Mouse (Mus musculus) A20 (cell line): Measurements from ENCODE around the gene Tmem198.

ENCODE experiments used
- DNase-seq: peaks from one replicate; pipeline ENCODE4 v3.0.0-alpha.2; 2011; ENCODE audit warnings: low read depth, low spot score

Gene Tmem198

DNA sequence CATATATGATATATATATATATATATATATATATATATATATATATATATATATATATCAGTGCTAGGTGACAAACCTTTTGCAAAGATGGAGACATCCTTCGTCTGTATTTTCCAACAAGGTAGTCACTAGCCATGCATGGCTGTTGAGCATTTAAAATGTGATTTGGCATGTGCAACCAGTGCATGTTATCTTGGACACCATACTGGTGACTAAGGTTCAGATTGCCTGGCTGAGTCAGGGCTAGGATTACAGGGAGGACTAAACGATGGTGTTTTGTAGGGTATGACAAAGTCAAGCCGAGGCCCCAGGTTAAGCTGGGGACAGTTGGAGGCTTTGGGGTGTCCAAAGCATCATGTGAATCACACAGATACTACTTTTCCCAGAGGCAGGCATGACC is 23.9 kb upstream of the Tmem198 start:
- DNase-seq = no peak

GRCm38 (mm10) chr1:75455948-75456347 is 23.4 kb upstream of the Tmem198 start:
- no peak for DNase-seq

DNA sequence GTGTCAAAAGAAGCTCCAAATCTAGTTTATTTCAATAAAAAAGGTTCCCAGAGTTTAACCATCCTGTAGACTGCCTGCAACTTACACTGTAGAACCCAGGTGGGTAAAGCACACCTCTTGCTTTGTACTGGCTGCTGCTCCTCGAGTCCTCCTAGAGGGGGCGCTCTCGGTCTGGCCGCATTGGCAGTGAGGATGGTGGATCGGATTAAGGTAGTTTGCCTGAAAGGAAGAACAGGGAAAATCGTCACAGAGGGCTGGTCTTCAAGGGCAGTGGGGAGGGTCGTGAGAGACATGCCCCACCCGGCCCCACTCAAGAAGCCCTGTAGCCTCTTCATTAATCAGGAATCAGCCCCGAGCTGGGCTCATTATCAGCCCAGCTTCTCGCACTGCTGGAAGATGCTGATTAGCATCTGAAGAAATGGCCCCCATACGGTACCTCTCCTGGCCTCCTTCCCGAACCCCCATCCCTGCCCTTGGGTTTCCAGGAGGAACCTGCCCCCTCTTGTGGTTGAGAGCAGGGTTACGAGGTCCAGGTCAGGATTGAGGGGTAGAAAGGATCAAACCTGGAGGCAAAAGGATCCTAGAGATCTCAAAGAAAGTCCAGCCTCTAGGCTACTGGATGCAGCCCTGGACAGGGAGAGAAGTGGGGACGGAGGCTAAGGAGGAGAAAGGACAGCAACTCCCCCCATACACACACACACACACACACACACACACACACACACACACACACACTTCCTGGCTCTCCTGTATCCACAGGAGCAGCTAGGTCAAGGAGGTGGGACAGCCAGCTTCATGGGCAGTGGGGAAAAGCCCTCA is 22.4 kb upstream of the Tmem198 start:
- DNase-seq = peak; percentile 35

DNA sequence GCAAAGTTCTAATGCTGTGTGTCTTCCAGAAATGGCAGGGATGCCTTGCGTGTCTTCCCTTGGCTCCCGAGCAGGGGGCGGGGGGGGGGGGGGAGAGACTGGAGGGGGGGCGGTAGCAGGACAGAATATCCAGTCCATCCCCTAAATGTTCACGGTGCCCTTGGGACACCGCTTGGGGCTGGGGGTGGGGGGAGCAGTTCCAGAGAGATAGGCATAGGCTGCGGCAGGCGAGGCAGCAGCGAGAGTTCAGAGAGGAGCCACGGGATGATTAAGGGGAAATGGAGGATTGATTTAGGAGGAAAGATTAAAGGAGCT is 21.7 kb upstream of the Tmem198 start:
- no peak for DNase-seq

GRCm38 (mm10) chr1:75458025-75458788 is 21.1 kb upstream of the Tmem198 start:
- no peak for DNase-seq

GRCm38 (mm10) chr1:75458789-75459684 is 20.3 kb upstream of the Tmem198 start:
- no peak for DNase-seq

DNA sequence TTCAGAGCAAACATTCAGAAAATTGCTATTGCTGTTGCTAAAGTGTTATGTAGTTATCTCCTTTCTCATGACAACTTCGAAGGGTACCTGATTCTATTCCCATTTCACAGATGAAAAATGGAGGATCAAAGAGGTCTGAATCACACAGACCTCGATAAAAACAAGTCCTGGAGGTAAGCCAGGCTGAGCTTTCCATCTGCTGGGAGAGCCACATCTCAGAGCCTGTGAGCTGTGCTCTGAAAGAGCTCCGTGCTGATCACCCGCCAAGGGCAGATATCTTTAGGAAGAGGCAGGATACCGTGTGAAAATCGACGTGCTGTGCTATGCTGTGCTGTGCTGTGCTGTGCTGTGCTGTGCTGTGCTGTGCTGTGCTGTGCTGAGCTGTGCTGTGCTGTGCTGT is 19.0 kb upstream of the Tmem198 start:
- DNase-seq = no peak

DNA sequence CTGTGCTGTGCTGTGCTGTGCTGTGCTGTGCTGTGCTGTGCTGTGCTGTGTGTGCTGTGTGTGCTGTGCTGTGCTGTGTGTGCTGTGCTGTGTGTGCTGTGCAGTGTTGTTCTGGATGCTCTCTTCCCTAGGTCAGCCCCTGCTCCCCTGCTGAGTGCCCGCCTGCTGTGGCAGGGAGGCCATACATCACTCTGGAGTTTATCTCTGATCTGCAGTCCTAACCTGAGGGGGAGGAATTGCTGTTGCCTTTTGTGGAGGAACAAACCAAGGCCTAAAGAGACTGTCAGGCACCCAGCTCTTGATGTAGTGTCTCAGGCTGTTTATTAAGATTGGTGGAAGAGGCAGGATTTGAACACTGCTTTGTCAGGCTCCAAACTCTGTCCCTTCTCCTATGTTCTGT is 16.7 kb upstream of the Tmem198 start:
- no peak for DNase-seq

DNA sequence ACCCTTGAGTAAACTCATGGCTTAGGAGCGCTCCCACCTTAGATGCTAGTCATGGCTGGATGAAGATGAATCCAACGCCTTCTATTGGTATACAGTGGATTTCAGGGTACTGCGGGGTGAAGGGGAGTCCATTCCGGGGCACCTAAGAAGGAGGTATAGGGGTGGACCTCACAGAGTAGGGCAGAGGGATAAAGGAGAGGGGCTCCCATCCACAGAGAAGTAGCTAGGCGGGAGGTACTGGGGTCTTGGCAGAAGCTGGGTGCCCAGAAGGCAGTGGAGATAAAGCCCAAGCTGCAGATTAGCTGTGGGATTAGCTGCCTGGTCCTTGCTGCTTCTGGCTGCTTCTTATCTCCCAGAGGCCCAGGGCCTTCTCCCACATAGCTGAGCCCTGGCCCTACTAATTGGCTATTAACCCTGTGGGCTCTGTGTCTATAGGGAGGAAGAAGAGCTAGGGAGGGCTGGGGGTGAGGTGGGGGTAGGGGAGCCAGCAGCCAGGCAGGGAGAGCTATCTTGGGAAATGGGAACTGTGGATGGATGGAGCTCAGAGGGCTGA is 15.6 kb upstream of the Tmem198 start:
- no peak for DNase-seq

- DNase-seq = peak; percentile 67
Observed at GRCm38 (mm10) chr1:75467215-75467927, 12.0 kb upstream of the Tmem198 start.

- DNase-seq = no peak
Observed at GRCm38 (mm10) chr1:75469287-75469825, 10.0 kb upstream of the Tmem198 start.

GRCm38 (mm10) chr1:75476441-75476840 is 2.9 kb upstream of the Tmem198 start:
- DNase-seq = no peak

- peak; percentile 91 for DNase-seq
Observed at GRCm38 (mm10) chr1:75477264-75477965, 1.9 kb upstream of the Tmem198 start.

DNA sequence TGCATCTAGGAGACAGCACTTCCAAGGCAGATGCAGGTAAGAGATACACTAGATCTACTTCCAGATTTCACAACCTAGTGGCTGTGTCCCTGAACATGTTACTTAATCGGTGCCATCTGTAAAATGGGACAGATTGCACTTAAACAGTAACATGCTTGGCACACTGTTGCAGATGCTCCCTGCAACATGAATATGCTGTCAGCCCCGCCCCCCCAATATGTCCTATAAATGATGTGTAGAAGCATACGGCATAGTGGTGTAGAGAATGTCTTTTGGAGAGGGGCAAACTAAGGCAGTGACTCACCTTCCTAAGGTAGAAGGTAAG is 1.4 kb upstream of the Tmem198 start:
- no peak for DNase-seq

DNA sequence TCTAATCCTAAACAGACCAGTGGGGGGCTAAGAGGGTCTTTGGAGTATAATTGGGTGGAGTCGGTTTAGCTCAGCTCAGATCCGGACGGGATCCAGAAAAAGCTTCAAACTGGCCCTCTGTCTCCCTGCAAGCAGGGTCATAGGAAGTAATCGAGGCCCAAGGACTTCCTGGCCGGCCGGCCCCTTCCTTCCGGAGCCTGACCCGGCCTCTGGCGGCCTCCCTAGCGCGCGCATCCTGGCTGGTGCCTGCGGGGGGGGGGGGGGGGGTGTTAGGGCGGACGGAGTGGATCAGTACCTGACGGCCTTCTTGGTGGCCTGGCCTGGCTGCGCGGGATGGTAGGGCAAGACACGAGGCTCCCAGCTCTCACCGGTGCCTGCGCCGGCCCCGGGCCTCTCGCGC is 835 bp upstream of the Tmem198 start:
- no peak for DNase-seq

GRCm38 (mm10) chr1:75479635-75479989 is 280 bp downstream of the Tmem198 start:
- no peak for DNase-seq

DNA sequence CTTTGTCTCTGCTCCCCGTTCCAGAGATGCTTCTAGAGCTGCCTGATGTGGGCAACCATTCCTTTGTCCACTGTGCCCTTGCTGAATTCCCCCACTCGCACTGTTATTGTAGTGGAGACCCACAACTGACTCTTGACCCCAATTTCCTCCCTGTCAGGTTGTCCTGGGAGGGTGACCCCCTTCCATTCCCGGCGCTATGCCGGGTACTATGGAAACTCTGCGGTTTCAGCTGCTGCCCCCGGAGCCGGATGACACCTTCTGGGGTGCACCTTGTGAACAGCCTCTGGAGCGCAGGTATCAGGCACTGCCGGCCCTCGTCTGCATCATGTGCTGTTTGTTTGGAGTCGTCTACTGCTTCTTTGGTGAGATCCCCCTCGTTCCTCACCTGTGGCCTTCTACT is 704 bp downstream of the Tmem198 start:
- DNase-seq = no peak

DNA sequence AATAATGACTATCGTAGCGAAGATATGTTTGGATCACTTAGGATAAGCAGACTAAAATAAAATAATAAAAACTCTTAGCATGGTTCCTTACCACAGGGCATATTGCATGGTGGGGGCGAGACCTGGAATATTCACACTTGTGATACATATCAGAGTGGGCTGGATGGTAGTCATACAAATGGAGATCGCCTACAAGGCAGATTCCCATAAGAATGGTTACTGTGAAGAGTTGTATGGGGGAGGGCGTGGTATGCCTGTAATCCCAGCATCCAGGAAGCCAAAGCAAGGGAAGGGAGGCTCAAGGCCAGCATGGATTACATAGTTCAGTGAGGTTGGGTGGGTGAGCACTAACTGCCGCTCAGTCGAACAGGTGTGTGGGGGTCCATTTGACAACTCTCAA is 1.4 kb downstream of the Tmem198 start:
- no peak for DNase-seq

DNA sequence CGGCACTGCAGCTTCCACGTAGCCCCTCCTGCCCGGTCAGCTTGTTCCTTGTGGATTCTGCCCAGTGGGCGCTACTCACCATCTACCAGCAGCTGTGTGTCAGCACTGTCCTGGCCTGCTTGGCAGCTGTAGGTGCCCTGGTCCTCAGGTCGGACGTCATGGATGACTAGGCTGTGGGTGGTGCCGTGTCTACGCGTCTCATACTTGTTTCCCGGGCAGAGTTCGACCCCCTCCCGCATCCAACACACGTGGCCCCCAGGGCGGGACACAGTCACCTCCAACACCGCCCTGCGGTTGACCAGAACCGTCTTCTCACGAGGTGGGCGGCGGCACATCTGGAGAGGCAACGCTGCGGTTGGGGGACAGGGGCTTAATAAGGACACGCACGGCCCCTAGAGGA is 7.2 kb downstream of the Tmem198 start:
- DNase-seq = no peak

DNA sequence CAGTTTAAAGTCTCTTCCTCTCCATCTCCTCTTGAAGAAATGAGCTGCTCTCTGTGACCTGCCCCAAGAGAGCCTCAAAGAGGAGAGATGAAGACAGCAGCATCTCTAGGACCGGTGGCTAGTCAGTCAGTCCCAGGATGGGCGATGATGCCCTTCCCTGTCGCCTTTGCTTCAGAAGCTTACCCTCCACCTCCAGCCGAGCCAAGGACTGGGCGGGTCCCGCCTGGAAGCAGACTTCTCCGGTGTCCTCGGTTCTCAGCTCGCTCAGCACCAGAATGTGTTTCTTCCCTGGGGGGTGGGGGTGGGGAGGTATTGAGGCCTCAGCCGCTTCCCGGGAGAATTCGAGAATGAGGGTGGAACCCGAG is 7.7 kb downstream of the Tmem198 start:
- DNase-seq = no peak
